Mouse (Mus musculus) fibroblast of lung, adult 2 months (primary cell): ENCODE results near the gene Eapp.

Source experiments
- DNase-seq: peaks from one replicate; pipeline ENCODE4 v3.0.0-alpha.2; 2011; ENCODE audit warnings: low read depth

Gene Eapp

DNA sequence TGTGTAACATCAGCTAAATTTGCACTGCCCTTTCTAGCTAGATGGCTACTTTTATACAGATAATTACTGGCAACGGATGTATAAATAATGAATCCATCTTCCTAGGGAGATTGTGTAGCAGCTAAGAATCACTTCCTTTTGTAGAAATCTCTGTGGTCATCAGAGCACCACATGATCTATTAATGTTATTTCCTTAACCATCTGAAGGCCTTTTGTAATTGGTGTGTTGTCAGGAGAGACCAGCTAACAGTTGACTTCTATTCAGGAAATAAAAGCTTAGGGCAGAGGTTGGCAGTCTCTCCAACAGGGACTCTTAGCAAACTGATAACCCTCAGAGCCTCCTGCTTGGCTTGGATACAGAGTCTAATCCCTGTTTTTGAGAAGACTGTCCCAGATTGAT is 58.7 kb downstream of the Eapp start:
- no peak for DNase-seq

DNA sequence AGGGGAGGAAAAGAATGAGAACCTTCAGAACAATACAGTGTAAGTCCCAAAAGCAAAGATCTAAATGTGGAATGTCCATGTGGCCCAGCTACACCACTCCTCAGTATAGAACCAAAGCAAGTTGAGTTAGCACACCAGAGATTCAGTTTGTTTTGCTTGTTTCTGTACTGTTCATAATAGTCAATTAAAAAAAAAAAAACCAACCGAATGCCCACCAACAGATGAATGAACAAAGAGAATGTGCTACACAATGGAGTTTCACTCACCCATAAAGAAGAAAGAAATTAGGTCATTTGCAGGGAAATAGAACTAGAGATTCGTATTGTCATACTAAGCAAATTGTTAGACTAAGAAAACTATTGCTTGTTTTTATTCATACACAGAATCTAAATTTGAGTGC is 63.6 kb downstream of the Eapp start:
- DNase-seq = no peak

DNA sequence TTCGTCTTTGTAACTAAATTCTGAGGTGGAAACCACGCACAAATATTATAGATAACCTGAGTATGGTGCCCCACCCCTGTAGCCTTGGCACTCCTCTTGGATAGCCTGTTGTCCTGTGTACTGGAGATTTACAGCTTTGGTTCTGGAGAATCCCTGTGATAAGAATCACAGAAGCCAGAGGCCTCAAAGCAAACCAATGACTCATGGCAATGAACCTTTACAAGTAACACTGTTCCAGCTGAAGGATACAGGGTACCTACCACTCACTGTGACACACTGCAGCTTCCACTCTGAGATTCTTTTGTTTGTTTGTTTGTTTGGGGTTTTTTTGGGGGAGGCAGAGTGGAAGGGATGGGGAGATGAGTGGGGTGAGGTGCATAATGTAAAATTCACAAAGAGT is 73.8 kb downstream of the Eapp start:
- DNase-seq = no peak
